Mouse (Mus musculus) retina, postnatal 1 day (tissue): ENCODE data around the gene Zmpste24.

Source experiments
- DNase-seq: peaks from one replicate; pipeline ENCODE4 v3.0.0-alpha.2; 2012

Gene Zmpste24

DNA sequence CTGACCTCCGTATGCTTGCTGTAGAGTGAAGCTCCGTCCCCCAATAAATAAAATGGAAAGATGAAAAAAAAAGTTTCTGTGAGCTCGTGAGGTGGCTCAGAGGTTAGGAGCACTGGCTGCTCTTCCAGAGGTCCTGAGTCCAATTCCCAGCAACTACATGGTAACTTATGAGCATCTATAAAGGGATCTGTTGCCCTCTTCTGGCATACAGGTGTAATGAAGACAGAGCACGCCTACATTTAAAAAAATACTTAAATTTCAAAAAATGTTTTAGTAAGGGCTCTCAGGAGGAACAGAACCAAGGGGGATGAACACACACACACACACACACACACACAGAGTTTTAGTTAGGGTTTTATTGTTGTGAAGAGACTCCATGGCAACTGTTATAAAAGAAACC, 66.6 kb downstream of the Zmpste24 start:
- no peak for DNase-seq

DNA sequence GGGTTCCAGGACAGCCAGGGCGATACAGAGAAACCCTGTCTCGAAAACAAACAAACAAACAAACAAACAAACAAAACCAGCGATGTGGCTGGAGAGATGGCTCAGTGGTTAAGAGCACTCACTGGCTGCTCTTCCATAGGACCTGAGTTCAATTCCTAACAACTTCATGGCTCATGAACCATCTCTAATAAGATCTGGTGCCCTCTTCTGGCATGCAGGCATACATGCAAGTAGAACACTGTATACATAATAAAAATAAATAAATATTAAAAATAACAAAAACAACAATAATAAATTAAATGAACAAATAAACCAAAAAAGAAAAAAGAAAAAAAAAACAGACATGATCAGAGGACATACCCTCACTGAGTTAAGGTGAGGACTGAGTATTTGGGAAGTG, 68.4 kb downstream of the Zmpste24 start:
- no peak for DNase-seq

GRCm38 (mm10) chr4:121028659-121029392, 69.2 kb downstream of the Zmpste24 start:
- DNase-seq: peak; percentile 79

- DNase-seq: no peak
Measured at GRCm38 (mm10) chr4:121028146-121028545, 69.9 kb downstream of the Zmpste24 start.

- no peak for DNase-seq
Measured at GRCm38 (mm10) chr4:121025681-121026080, 72.4 kb downstream of the Zmpste24 start.

DNA sequence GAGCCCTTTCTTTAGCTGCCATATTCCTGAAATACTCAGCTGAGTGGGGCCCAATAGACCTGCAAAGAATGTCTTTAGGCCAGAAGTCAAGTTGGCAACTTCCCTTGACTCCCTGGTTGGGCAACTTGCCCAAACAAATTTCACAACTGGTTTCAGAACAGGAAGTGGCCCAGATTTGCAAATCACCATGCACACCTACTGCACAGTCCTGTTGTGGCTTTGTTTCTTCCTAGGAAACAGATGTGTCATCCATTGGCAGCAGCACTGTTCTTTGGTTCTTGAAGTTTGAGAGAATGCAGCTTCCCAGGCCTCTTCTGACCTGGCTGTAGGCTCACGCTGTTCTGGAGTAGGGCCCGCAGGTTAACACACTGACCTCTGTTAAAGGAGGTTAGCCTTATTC, 74.1 kb downstream of the Zmpste24 start:
- DNase-seq: no peak

DNA sequence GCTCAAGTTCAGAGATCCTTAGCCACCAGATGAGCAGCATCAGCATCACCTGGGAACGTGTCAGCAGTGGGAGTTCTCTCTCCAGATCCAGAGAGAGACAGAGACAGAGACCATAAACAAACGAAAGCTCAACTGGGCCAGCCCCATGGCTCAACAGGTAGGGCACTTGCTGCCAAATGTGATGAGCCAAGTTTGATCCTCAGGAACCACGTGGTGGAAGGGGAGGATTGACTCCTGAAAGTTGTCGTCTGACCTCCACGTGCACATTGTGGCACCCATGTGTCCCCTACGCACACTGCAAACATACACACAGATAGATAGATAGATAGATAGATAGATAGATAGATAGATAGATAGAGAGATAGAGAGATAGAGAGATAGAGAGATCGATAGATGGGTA, 74.6 kb downstream of the Zmpste24 start:
- no peak for DNase-seq

GRCm38 (mm10) chr4:121021911-121022310, 76.1 kb downstream of the Zmpste24 start:
- DNase-seq: no peak

DNA sequence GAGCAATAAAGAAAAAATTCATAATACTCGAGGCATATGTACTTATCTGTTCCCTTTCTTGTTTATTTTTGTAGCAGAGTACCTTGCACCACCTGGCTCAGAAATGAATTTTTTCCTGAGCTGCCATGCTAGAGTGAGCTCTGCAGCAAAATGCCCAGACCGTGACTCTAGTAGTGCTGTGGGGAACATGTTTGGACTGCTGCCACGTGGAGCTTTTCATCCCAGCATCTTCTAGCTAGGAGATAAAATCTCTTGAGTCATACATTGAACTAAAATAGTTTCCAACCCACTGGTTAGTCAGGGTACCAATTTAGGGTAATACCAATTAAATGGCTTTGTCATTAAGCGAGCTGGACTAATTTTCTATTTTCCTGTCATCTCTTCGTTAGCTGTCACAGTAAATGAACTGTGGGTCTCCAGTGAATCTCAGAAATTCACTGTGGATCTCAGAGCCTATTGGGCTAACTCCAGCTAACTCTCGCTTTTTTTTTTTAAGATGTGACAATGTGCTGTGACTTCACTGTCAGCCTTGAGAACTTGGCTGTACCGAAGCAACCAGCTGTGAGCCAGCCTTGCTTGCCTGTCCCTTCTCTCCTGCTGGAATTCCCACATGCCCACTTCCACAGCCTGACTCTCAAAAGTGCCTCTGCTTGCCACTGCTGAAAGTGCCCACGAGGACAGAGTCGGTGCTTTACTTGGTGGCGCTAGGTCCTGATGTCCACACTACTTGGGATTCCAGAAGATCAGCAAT, 77.8 kb downstream of the Zmpste24 start:
- DNase-seq: no peak

DNA sequence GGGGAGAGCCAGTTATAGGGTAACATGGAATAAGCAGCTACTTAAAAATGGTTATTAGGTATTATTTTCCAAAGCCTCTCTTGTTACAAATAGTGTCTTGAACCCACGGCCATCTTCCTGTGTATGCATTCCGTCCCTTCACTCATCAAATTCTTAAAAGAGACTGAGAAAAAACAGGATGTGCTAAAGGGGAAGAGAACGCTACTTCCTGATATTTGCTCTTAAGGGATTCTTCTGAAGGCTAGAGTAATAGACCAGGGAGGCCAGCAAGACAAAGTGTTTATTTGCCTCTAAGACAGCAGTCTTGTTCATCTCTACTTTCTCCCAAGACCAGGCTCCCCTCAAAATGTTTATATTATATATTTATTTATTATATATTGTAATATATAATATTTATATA, 79.8 kb downstream of the Zmpste24 start:
- DNase-seq: no peak

GRCm38 (mm10) chr4:121016928-121017657, 80.9 kb downstream of the Zmpste24 start, which contains the start of gene Smap2:
Gene Smap2 (minus strand): TSS chr4:121017247.
- peak; percentile 98 for DNase-seq

GRCm38 (mm10) chr4:121016021-121016898, 81.8 kb downstream of the Zmpste24 start:
- no peak for DNase-seq

GRCm38 (mm10) chr4:121015268-121015659, 82.8 kb downstream of the Zmpste24 start:
- DNase-seq: no peak

DNA sequence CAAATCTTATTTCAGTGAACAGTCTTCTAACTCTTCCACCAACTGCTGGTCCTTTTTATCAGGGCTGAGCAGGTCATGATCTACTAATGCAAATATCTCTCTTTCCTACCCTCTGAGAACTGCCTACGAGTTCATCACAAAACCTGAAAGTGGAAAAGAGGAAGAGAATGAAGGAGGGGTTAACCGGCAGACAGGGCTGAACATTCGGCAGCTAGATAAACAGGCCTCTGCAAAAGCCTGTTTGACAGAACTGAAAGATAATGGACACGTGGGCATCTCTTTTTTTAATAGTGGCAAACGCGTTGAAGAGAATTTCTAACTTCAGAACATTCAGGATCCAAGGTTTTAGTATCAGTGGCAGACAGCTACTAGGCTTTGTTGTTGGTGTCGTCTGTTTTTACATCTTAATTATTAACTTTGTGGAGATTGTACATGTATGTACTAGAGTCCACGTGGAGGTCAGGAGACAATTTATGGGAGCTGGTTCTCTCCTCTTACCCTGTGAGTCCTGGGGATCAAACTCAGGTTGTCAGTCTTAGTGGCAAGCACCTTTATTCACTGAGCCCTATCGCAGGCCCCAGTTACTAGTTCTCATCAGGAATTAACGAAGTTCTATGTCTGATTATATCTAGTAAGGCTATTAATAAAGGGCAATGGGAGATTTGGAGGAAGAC, 83.3 kb downstream of the Zmpste24 start:
- no peak for DNase-seq

GRCm38 (mm10) chr4:121010770-121011549, 87.1 kb downstream of the Zmpste24 start:
- DNase-seq: no peak
